Mouse (Mus musculus) kidney, postnatal 0 days (tissue): ENCODE measurements around the gene Fam19a1. TPM values are rescaled to one million over a fixed set of nuclear protein-coding genes. Genes with fewer than 3 reads are reported as not detected.

Experiments used
- ATAC-seq: fragments of 200-750 bp; cut with Nextera tagmentation; replicated peaks from 2 replicates; pipeline ENCODE4 v1.8.0; 2017; ENCODE audit warnings: low read depth, moderate number of reproducible peaks, moderate TSS enrichment, moderate library complexity; ENCODE audit not compliant: low FRiP score
- DNase-seq: peaks from one replicate; pipeline ENCODE4 v3.0.0-alpha.2; 2016; ENCODE audit warnings: low spot score
- H3K27ac ChIP-seq: fragments of 300-500 bp; sonication (generic); 2 replicates; pipeline ENCODE4 v1.5.1; 2014; ENCODE audit warnings: mild to moderate bottlenecking
- H3K27me3 ChIP-seq: fragments of 300-500 bp; sonication (generic); 2 replicates; pipeline ENCODE4 v1.6.1; 2014; ENCODE audit warnings: low read length, mixed read lengths; ENCODE audit not compliant: insufficient read depth
- H3K36me3 ChIP-seq: fragments of 300-500 bp; sonication (generic); 2 replicates; pipeline ENCODE4 v1.6.1; 2014; ENCODE audit warnings: low read length, mixed read lengths; ENCODE audit not compliant: insufficient read depth
- H3K4me1 ChIP-seq: fragments of 300-500 bp; sonication (generic); replicated peaks from 2 replicates; pipeline ENCODE4 v1.6.1; 2014; ENCODE audit warnings: antibody characterized with exemption, low read length, mixed read lengths; ENCODE audit not compliant: insufficient read depth
- H3K4me2 ChIP-seq: fragments of 300-500 bp; sonication (generic); 2 replicates; pipeline ENCODE4 v1.6.1; 2014; ENCODE audit warnings: mild to moderate bottlenecking, low read length, moderate library complexity, mixed read lengths
- H3K4me3 ChIP-seq: fragments of 300-500 bp; sonication (generic); replicated peaks from 2 replicates; pipeline ENCODE4 v1.5.1; 2014; ENCODE audit warnings: low read depth, low read length
- H3K9ac ChIP-seq: fragments of 300-500 bp; sonication (generic); 2 replicates; pipeline ENCODE4 v1.6.1; 2014; ENCODE audit warnings: low read depth, low read length
- H3K9me3 ChIP-seq: fragments of 300-500 bp; sonication (generic); replicated peaks from 2 replicates; pipeline ENCODE4 v1.6.1; 2016; ENCODE audit warnings: low read length, inconsistent platforms, mixed read lengths
- CTCF ChIP-seq: IDR thresholded peaks from 2 replicates; pipeline ENCODE4 v1.5.1; 2016; ENCODE audit warnings: antibody characterized with exemption, low read depth, mild to moderate bottlenecking, moderate library complexity
- WGBS: fragments of 180-500 bp; shearing (Covaris S2); extraction: QIAGEN DNeasy Blood & Tissue Kit; methylation state at CpG from one replicate; pipeline ENCODE4 v1.1.7; 2014; 5-methylcytosine and 5-hydroxymethylcytosine counted together
- polyA plus RNA-seq: library from polyadenylated mRNA; unstranded; fragments of >200 nt; fragmentation: Nextera tagmentation; extraction: Ambion mirVana; gene quantifications from 2 replicates; pipeline ENCODE4 v1.2.1, GENCODE M21; 2015

Gene Fam19a1
- 3.6 and 3.8 TPM in 2 replicates for polyA plus RNA-seq

- Histone ChIP-seq H3K9me3 (no peaks in the 10 kb centered on the region), H3K4me2 (peak within 1 kb of the TSS; percentile 94), H3K36me3 (no peaks in the 10 kb centered on the region), H3K9ac (0 out of 2 replicates have a peak within 1 kb of the TSS, but pooled peaks have one; percentile 27), H3K4me1 (peaks cover 6% of the 10 kb centered on the region), H3K27ac (no peak within 1 kb of the TSS), H3K27me3 (no peaks in the 10 kb centered on the region), H3K4me3 (peak within 1 kb of the TSS; percentile 27)
- TF ChIP-seq CTCF, result no peak
- WGBS, result 14% methylated on average over 6 of the region's 6 CpGs
- peak; percentile 26 for DNase-seq
- no peak for ATAC-seq
Measured at GRCm38 (mm10) chr6:96112854-96113253, at the start of gene Fam19a1. Gene Fam19a1 (plus strand): TSS chr6:96113154.

- Histone ChIP-seq H3K4me2 (no peak overlapping the region), H3K9ac (no peak overlapping the region), H3K4me1 (no peaks in the 10 kb centered on the region), H3K27ac (no peak overlapping the region), H3K4me3 (no peak overlapping the region), H3K9me3 (no peaks in the 10 kb centered on the region), H3K27me3 (no peaks in the 10 kb centered on the region), H3K36me3 (no peaks in the 10 kb centered on the region)
- WGBS, result 63% methylated on average over 4 of the region's 4 CpGs
- ATAC-seq (no peak), DNase-seq (no peak)
- no peak for TF ChIP-seq CTCF
Measured at GRCm38 (mm10) chr6:96071080-96071479, 41.9 kb upstream of the Fam19a1 start.

DNA sequence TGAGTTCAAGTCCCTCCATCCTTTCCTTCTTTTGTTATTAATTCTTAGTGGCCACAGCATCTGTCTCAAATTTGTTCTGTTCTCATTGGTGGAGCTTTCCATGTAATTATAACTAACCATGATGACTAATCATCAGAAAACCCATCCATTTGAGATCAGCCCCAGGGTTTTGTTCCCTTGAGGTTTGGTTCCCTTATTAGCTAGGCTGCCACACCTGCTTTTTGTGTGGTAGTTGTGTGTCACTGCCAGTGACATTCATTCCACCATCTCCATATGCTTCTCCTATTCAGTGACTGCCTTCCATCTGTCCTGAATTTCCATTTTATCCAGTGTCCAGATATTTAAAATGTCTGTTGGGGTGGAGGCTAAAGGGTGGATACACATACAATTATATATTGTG, 41.4 kb upstream of the Fam19a1 start:
- H3K9me3 ChIP-seq, result no peaks in the 10 kb centered on the region
- no peak overlapping the region for H3K9ac ChIP-seq
- H3K4me2 ChIP-seq, result no peak overlapping the region
- DNase-seq, result no peak
- no peaks in the 10 kb centered on the region for H3K36me3 ChIP-seq
- H3K4me3 ChIP-seq, result no peak overlapping the region
- no peaks in the 10 kb centered on the region for H3K27me3 ChIP-seq
- H3K27ac ChIP-seq, result no peak overlapping the region
- no peak for TF ChIP-seq CTCF
- H3K4me1 ChIP-seq, result no peaks in the 10 kb centered on the region
- ATAC-seq, result no peak

- TF ChIP-seq CTCF, result no peak
- ATAC-seq (no peak), DNase-seq (no peak)
- no peaks in the 10 kb centered on the region for H3K36me3 ChIP-seq
- H3K4me2 ChIP-seq, result no peak overlapping the region
- H3K9ac ChIP-seq, result no peak overlapping the region
- H3K27ac ChIP-seq, result no peak overlapping the region
- no peaks in the 10 kb centered on the region for H3K27me3 ChIP-seq
- no peaks in the 10 kb centered on the region; the same call in 1 of the 2 replicates for H3K9me3 ChIP-seq
- 91% methylated on average over 6 of the region's 6 CpGs for whole genome bisulfite sequencing
- H3K4me1 ChIP-seq, result no peaks in the 10 kb centered on the region
- no peak overlapping the region for H3K4me3 ChIP-seq
Measured at GRCm38 (mm10) chr6:96089961-96090360, 23.0 kb upstream of the Fam19a1 start.

- DNase-seq (no peak), ATAC-seq (no peak)
- Histone ChIP-seq H3K4me1 (no peaks in the 10 kb centered on the region), H3K36me3 (no peaks in the 10 kb centered on the region), H3K9me3 (no peaks in the 10 kb centered on the region), H3K4me2 (no peak overlapping the region), H3K27ac (no peak overlapping the region), H3K9ac (no peak overlapping the region), H3K27me3 (no peaks in the 10 kb centered on the region), H3K4me3 (no peak overlapping the region)
- WGBS, result 66% methylated on average over 1 of the region's 1 CpGs
- TF ChIP-seq CTCF, result no peak
Measured at GRCm38 (mm10) chr6:96093716-96094115, 19.2 kb upstream of the Fam19a1 start.

DNA sequence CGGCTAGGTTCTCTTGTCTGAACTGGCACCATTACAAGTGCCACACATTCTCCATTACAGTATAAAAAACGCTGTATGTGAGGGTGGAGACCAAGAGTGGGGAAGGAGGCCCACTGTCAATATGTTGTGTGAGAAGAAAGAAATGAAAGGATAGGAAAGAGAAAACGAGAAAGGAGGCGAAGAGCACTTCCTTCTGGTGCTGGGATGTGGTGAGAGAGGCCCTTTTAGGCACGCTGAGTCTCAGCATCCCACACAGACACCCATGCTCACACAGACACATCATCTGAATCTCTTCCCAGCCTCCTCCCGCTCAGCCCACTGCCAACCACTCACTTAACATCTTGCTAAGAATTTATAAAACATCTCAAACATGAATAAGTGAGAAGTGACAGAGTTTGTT, 14.7 kb upstream of the Fam19a1 start:
- H3K9ac ChIP-seq, result no peak overlapping the region
- WGBS, result 85% methylated on average over 6 of the region's 6 CpGs
- no peak for TF ChIP-seq CTCF
- no peaks in the 10 kb centered on the region for H3K4me1 ChIP-seq
- H3K4me3 ChIP-seq, result no peak overlapping the region
- no peak overlapping the region for H3K27ac ChIP-seq
- DNase-seq, result no peak
- H3K9me3 ChIP-seq, result no peaks in the 10 kb centered on the region
- H3K4me2 ChIP-seq, result no peak overlapping the region
- no peaks in the 10 kb centered on the region for H3K27me3 ChIP-seq
- H3K36me3 ChIP-seq, result no peaks in the 10 kb centered on the region
- ATAC-seq, result no peak

DNA sequence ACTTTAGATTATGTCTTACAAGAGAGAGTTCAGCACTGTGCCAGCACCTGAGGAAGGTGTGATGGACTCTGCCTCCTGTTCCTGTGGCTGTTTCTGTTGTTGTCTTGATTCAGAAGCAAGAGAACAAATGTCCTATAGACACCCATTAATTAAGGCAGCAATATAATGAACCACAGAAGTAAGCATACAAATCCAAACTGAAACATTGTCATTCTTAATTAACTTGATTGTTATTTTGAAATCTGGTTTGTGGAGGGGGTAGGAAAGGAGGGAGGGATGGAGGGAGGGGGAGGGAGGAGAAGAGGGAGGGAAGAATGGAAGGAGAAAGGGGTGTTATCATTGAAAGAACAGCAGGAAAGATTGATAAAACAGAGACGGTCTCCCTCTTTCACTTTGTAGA, 1.3 kb upstream of the Fam19a1 start:
- Histone ChIP-seq H3K4me1 (peaks cover 6% of the 10 kb centered on the region), H3K27ac (no peak overlapping the region), H3K9ac (no peak overlapping the region), H3K4me3 (no peak overlapping the region), H3K4me2 (no peak overlapping the region), H3K27me3 (no peaks in the 10 kb centered on the region), H3K36me3 (no peaks in the 10 kb centered on the region), H3K9me3 (no peaks in the 10 kb centered on the region)
- no peak for DNase-seq
- ATAC-seq, result no peak
- TF ChIP-seq CTCF, result no peak
- 86% methylated on average over 1 of the region's 1 CpGs for WGBS
